Mouse (Mus musculus) spleen, adult 2 months (tissue): ENCODE results near the gene Spout1.
"Not testable (repeated sequence)": the region's sequence is repeated elsewhere in the genome, so short reads cannot be mapped to it uniquely, and the experiment has no call there.

Source experiments
- CTCF ChIP-seq: fragments of 200-500 bp; IDR thresholded peaks from 2 replicates; pipeline ENCODE4 v1.5.1; 2011; ENCODE audit warnings: mild to moderate bottlenecking, inconsistent platforms; ENCODE audit not compliant: insufficient read depth, insufficient read length, insufficient replicate concordance; ENCODE audit errors: extremely low read depth
- POLR2A ChIP-seq: fragments of 200-500 bp; IDR thresholded peaks from 2 replicates; pipeline ENCODE4 v1.6.1; 2011; ENCODE audit warnings: low read depth, low read length, inconsistent platforms

DNA sequence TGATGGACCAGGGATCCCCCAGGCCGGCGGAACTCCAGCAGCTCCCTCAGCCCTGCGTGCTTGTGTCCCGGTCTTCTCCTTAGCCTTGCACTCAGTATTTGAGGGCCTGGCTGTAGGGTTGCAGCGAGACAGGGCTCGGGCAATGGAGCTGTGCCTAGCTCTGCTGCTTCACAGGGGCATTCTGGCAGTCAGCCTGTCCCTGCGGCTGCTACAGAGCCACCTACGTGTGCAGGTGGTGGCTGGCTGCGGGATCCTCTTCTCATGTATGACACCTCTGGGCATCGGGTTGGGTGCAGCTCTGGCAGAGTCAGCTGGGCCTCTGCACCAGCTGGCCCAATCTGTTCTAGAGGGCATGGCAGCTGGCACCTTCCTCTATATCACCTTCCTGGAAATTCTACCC lies 18.4 kb downstream of the Spout1 start:
- not testable (repeated sequence) for TF ChIP-seq CTCF, POLR2A
